Mouse (Mus musculus): ENCODE measurements at regions not wholly inside any gene's neighbourhood (a gene's known extent, or its start where the extent isn't known, plus 50 kb on each side); places are given as distances from the start of the nearest gene placed in this dataset.

- TF ChIP-seq CTCF (IDR thresholded peaks at IDR 0.05; ENCODE audit: borderline replicate concordance, insufficient read depth, low read depth, low read length), result no peak
- no peak for TF ChIP-seq POLR2A (IDR thresholded peaks at IDR 0.05; ENCODE audit: borderline replicate concordance, insufficient read depth, low read length)
These were observed 236.8 kb downstream of the Zfp326 start for GRCm38 (mm10) chr5:106113186-106113585.

All from cerebellum, adult 2 months (tissue).